Mouse (Mus musculus): ENCODE results near the gene Tango2.
A peak's percentile ranks its signal among the peaks of the same experiment; 100 is the strongest.

The Tango2 gene

DNA sequence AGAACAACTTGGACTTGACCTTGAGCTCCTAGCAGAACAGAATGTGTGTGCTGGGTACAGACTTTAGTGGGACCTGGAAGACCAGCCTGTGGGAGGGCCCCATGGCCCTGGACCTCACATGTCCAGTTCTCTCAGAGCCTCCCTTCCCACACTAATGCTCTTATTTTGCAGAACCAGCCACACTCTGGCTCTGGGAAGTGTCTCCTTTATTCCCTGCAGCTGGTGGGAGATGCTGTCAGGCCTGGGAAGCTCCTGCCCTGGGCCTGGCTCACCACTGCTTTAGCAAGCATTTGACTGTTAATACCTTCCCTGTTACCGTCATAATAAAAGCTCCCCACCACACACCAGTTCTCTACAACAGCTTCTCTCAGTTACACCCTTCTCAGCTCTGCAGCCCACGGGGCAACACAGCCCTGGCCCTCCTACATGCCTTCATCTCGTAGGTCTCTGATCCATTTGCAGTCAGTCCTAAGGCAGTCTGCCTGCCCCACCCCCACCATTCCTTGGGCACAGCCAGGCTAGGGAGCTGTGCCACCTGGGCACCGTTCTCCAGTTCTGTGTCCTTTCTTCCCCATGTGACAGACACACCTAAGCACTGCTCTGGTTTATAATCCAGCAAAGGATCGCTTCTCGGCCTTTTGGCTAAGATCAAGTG is 12.4 kb upstream of the Tango2 start:
- Histone ChIP-seq H3K9me3 (ENCODE audit: low read length) (peaks cover 16% of the 10 kb centered on the region), H3K4me3 (replicated peaks; ENCODE audit: low read length) (no peak overlapping the region), H3K36me3 (ENCODE audit: insufficient read depth, low read length) (no peaks in the 10 kb centered on the region), H3K4me1 (replicated peaks; ENCODE audit: low read depth, low read length) (peaks cover 13% of the 10 kb centered on the region), H3K27me3 (ENCODE audit: insufficient read depth, low read length) (no peaks in the 10 kb centered on the region)
- TF ChIP-seq NANOG (IDR thresholded peaks at IDR 0.05; ENCODE audit: borderline replicate concordance, low read length) (no peak), CTCF (conservative IDR thresholded peaks at IDR 0.05; ENCODE audit: low read length) (no peak), POU5F1 (IDR thresholded peaks at IDR 0.05; ENCODE audit: borderline replicate concordance, low read length) (no peak)

DNA sequence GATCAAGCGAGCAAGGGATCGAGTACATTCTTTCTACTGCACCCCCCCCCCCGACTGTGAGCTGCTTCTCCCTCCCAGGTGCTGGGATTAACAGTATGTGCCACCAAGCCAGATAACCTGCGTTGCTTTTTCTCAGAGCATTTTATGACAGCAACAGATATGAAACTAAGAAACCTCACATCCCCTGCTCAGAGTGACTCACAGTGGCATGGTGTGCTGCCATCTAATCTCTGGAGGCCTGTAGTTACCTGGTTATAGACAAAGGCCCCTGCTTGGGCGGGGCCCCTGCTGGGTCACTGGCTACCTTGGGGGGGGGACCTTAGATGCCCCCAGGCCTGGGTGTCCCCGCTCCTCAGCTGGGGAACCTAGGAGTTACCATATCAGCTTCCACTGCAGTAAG is 10.1 kb upstream of the Tango2 start:
- TF ChIP-seq CTCF (conservative IDR thresholded peaks at IDR 0.05; ENCODE audit: low read length), result no peak
- no peak for TF ChIP-seq POU5F1 (IDR thresholded peaks at IDR 0.05; ENCODE audit: borderline replicate concordance, low read length)
- no peak for TF ChIP-seq NANOG (IDR thresholded peaks at IDR 0.05; ENCODE audit: borderline replicate concordance, low read length)
- H3K9me3 ChIP-seq (ENCODE audit: low read length), result peaks cover 11% of the 10 kb centered on the region
- H3K4me3 ChIP-seq (replicated peaks; ENCODE audit: low read length), result no peak overlapping the region
- peaks cover 13% of the 10 kb centered on the region for H3K4me1 ChIP-seq (replicated peaks; ENCODE audit: low read depth, low read length)
- no peaks in the 10 kb centered on the region for H3K36me3 ChIP-seq (ENCODE audit: insufficient read depth, low read length)
- H3K27me3 ChIP-seq (ENCODE audit: insufficient read depth, low read length), result no peaks in the 10 kb centered on the region; the same call in 1 of the 2 replicates

DNA sequence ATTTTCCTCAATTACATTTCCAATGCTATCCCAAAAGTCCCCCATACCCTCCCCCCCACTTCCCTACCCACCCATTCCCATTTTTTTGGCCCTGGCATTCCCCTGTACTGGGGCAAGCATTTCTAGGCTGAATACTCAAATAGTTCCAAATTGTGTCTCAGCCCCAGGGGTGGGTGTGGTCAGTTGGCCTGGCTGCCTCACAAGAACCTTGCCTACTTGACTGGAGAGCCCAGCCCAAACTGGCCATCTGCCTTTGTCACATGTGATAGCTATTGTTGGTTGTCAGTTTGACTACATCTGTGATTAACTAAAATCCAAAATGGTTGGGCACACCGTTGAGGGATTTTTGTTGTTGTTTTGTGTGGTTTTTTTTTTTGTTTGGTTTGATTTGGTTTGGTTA is 9.1 kb upstream of the Tango2 start:
- Histone ChIP-seq H3K36me3 (ENCODE audit: insufficient read depth, low read length) (no peaks in the 10 kb centered on the region), H3K9me3 (ENCODE audit: low read length) (peaks cover 11% of the 10 kb centered on the region), H3K4me3 (replicated peaks; ENCODE audit: low read length) (no peak overlapping the region), H3K4me1 (replicated peaks; ENCODE audit: low read depth, low read length) (peaks cover 13% of the 10 kb centered on the region), H3K27me3 (ENCODE audit: insufficient read depth, low read length) (no peaks in the 10 kb centered on the region; the same call in 1 of the 2 replicates)
- TF ChIP-seq POU5F1 (IDR thresholded peaks at IDR 0.05; ENCODE audit: borderline replicate concordance, low read length), result no peak
- no peak for TF ChIP-seq NANOG (IDR thresholded peaks at IDR 0.05; ENCODE audit: borderline replicate concordance, low read length)
- no peak for TF ChIP-seq CTCF (conservative IDR thresholded peaks at IDR 0.05; ENCODE audit: low read length)

DNA sequence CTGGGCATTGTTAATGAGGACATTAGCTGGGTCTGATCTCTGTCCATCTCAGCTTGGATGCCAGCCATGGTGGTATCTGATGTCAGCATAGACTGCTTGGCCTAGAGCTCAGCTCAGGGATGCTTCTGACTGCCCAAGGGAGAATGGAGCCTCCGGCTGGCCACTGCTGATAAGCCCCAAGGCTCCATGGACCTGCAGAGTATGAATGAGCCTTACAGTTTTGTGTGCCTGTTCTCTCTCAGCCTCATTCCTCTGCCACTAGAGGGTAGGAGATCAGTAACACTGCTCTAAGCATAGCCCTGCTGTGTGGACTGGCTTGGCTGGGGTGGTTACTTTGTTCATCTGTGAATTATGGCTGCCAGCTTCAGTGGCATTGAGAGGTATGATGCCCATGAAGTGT is 5.2 kb upstream of the Tango2 start:
- H3K4me3 ChIP-seq (replicated peaks; ENCODE audit: low read length), result no peak overlapping the region
- no peaks in the 10 kb centered on the region for H3K36me3 ChIP-seq (ENCODE audit: insufficient read depth, low read length)
- TF ChIP-seq POU5F1 (IDR thresholded peaks at IDR 0.05; ENCODE audit: borderline replicate concordance, low read length), result no peak
- TF ChIP-seq NANOG (IDR thresholded peaks at IDR 0.05; ENCODE audit: borderline replicate concordance, low read length), result no peak
- TF ChIP-seq CTCF (conservative IDR thresholded peaks at IDR 0.05; ENCODE audit: low read length), result no peak
- peaks cover 22% of the 10 kb centered on the region for H3K27me3 ChIP-seq (ENCODE audit: insufficient read depth, low read length)
- H3K9me3 ChIP-seq (ENCODE audit: low read length), result peaks cover 2% of the 10 kb centered on the region
- H3K4me1 ChIP-seq (replicated peaks; ENCODE audit: low read depth, low read length), result peaks cover 19% of the 10 kb centered on the region

- TF ChIP-seq CTCF (conservative IDR thresholded peaks at IDR 0.05; ENCODE audit: low read length), result peak; percentile 44
- TF ChIP-seq NANOG (IDR thresholded peaks at IDR 0.05; ENCODE audit: borderline replicate concordance, low read length), result no peak
- peaks cover 23% of the 10 kb centered on the region for H3K4me1 ChIP-seq (replicated peaks; ENCODE audit: low read depth, low read length)
These were observed 3.6 kb upstream of the Tango2 start for GRCm38 (mm10) chr16:18351313-18352055.

GRCm38 (mm10) chr16:18349761-18350325 is 1.9 kb upstream of the Tango2 start:
- TF ChIP-seq CTCF (conservative IDR thresholded peaks at IDR 0.05; ENCODE audit: low read length), result no peak
- TF ChIP-seq NANOG (IDR thresholded peaks at IDR 0.05; ENCODE audit: borderline replicate concordance, low read length), result no peak
- no peak for TF ChIP-seq POU5F1 (IDR thresholded peaks at IDR 0.05; ENCODE audit: borderline replicate concordance, low read length)
- H3K4me1 ChIP-seq (replicated peaks; ENCODE audit: low read depth, low read length), result peaks cover 30% of the 10 kb centered on the region
- peaks cover 34% of the 10 kb centered on the region for H3K27me3 ChIP-seq (ENCODE audit: insufficient read depth, low read length)
- H3K9me3 ChIP-seq (ENCODE audit: low read length), result no peaks in the 10 kb centered on the region
- no peak overlapping the region for H3K4me3 ChIP-seq (replicated peaks; ENCODE audit: low read length)
- H3K36me3 ChIP-seq (ENCODE audit: insufficient read depth, low read length), result no peaks in the 10 kb centered on the region

More at GRCm38 (mm10) chr16:18351313-18352055, 3.6 kb upstream of the Tango2 start:
- no peaks in the 10 kb centered on the region for H3K36me3 ChIP-seq (ENCODE audit: insufficient read depth, low read length)
- H3K4me3 ChIP-seq (replicated peaks; ENCODE audit: low read length), result no peak overlapping the region
- H3K9me3 ChIP-seq (ENCODE audit: low read length), result no peaks in the 10 kb centered on the region
- peaks cover 31% of the 10 kb centered on the region for H3K27me3 ChIP-seq (ENCODE audit: insufficient read depth, low read length)

GRCm38 (mm10) chr16:18348601-18349175 is 785 bp upstream of the Tango2 start:
- peaks cover 34% of the 10 kb centered on the region for H3K27me3 ChIP-seq (ENCODE audit: insufficient read depth, low read length)
- H3K4me3 ChIP-seq (replicated peaks; ENCODE audit: low read length), result peak overlapping the region; percentile 89
- peaks cover 38% of the 10 kb centered on the region for H3K4me1 ChIP-seq (replicated peaks; ENCODE audit: low read depth, low read length)
- H3K9me3 ChIP-seq (ENCODE audit: low read length), result no peaks in the 10 kb centered on the region
- no peak for TF ChIP-seq CTCF (conservative IDR thresholded peaks at IDR 0.05; ENCODE audit: low read length)
- no peak for TF ChIP-seq POU5F1 (IDR thresholded peaks at IDR 0.05; ENCODE audit: borderline replicate concordance, low read length)
- TF ChIP-seq NANOG (IDR thresholded peaks at IDR 0.05; ENCODE audit: borderline replicate concordance, low read length), result no peak
- no peaks in the 10 kb centered on the region for H3K36me3 ChIP-seq (ENCODE audit: insufficient read depth, low read length)

- Histone ChIP-seq H3K9me3 (ENCODE audit: low read length) (no peaks in the 10 kb centered on the region), H3K27me3 (ENCODE audit: insufficient read depth, low read length) (peaks cover 28% of the 10 kb centered on the region), H3K4me1 (replicated peaks; ENCODE audit: low read depth, low read length) (peaks cover 52% of the 10 kb centered on the region), H3K4me3 (replicated peaks; ENCODE audit: low read length) (no peak overlapping the region), H3K36me3 (ENCODE audit: insufficient read depth, low read length) (no peaks in the 10 kb centered on the region)
- TF ChIP-seq POU5F1 (IDR thresholded peaks at IDR 0.05; ENCODE audit: borderline replicate concordance, low read length), result no peak
- TF ChIP-seq CTCF (conservative IDR thresholded peaks at IDR 0.05; ENCODE audit: low read length), result peak; percentile 66
These were observed 2.7 kb downstream of the Tango2 start for GRCm38 (mm10) chr16:18345243-18345642.

Measured in E14TG2a.4 (cell line).